Mouse (Mus musculus) 3134 (cell line): ENCODE measurements around the gene Ccdc187.

Experiments
- DNase-seq: peaks from one replicate; pipeline ENCODE4 v3.0.0-alpha.2; 2011; ENCODE audit warnings: low spot score; ENCODE audit not compliant: insufficient read length; ENCODE audit errors: extremely low read depth

Ccdc187 gene

DNA sequence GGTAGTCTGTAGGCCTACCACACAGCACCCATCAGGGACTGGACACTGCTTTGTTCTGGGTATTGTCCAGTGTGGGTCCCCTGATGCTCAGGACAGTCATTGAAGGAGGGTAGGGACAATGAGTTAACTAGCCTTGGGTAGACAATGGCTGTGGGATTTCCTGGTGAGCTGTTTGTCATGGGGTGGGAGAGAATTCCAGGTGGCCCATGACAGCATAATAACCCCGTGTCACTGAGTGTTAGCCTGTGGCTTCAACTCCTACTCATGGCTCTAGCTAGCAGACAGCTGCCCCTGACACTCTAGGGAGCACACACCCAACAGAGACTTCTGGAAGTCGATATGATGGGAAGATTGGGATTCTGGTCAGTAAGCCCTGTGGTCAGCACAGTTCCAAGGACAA, at the start of gene Ccdc187:
TSS of gene Ccdc187 (minus strand) at position 101 of the 400 bp plus-strand sequence.
- DNase-seq: no peak

DNA sequence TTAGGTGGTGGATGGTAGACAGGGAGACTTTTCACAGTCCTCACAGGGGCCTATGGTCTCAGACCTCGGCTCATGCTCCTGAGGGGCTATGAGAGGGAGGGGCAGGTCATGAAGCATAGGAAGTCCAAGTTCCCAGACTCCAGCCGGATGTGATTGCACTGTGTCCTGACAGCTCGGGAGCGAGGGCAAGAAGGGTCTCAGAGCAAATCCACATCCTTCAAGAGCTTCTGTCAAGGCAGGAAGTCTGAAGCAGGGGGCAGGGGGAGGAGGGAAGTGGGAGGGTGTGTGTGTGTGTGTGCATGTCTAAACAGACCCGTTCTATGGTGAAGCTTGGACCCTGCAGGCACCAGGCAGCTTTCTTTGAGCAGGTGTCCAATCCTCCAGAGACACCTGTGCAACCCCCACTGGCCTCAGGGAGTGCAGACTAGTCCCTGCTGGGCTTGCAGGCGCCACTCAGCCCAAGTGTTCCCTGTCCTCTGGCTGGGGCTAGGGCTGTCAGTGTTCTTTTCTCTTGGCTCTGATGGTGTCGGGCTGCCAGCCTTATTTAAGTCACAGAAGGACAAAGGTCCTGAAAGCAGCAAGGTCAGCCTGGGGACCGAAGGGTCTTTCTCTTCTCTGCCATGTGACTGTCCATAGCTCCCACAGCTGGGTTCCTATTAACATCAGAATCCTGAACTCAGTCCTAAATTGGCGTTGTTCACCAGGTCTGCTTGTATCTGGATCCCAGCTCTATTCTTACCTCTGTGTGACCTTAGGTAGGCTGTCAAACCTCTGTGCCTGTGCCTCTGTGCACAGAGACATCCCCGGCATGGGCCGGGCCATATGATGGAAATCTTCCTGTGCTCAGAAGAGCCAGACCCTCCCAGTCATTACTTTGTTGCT, 48.5 kb upstream of the Ccdc187 start:
- no peak for DNase-seq

DNA sequence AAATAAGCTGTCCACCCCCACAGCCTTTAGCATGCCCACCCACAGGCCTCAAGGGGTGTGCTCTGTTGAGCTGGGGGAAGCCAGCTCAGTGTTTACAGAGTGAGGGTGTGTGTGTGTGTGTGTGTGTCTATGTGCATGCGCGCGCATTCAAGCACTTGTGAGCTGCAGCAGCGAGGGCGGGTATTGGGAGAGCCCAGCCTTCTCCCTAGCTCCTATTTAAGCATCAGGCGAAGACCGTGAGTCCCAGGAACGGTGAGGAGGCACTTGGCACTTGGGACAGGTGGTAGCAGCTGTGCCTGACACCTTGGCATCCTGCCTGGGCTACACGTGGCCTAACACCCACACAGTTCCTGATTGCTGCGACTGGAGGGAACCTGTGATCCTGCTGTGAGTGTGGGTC, 47.7 kb upstream of the Ccdc187 start:
- DNase-seq: no peak

DNA sequence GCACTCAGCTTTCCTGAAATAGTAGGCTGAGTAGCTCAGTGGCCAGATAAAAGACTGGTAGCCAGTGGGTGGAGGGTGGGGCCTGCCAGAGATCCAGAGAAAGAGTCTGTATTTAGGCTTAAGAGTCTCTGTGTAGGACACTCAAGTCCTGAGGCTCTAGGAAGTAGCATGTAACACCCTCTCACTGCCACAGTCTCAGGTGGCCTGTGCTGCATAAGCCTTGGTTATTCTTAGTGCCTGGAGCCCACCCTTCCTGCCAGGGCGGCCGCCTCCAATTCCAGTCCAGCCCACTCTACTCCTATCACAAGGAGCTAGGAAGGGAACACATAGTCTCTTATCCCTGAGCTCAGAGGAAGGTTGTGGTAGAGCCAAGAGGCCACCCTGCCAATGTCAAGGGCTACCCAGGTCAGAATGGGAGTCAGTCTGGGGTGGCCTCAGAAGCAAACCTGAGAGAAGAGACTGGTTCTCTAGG, 47.2 kb upstream of the Ccdc187 start:
- no peak for DNase-seq

DNA sequence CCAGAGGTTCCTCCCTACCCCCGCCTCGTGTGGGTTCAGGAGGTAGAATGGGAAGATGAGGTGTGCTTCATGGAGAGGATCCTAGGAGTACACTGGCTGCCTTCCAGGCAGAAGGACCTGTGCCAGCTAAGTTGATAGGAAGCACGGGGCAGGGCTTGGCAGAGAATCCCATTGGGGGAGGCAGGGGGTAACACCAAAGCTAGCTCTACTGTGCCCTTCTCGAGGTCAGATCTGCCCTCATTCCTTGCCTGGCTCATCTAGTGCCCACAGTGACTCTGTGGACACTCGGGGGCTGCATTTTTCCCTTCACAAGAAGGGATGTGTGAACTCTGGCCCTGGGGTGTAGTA, 44.8 kb upstream of the Ccdc187 start:
- no peak for DNase-seq

DNA sequence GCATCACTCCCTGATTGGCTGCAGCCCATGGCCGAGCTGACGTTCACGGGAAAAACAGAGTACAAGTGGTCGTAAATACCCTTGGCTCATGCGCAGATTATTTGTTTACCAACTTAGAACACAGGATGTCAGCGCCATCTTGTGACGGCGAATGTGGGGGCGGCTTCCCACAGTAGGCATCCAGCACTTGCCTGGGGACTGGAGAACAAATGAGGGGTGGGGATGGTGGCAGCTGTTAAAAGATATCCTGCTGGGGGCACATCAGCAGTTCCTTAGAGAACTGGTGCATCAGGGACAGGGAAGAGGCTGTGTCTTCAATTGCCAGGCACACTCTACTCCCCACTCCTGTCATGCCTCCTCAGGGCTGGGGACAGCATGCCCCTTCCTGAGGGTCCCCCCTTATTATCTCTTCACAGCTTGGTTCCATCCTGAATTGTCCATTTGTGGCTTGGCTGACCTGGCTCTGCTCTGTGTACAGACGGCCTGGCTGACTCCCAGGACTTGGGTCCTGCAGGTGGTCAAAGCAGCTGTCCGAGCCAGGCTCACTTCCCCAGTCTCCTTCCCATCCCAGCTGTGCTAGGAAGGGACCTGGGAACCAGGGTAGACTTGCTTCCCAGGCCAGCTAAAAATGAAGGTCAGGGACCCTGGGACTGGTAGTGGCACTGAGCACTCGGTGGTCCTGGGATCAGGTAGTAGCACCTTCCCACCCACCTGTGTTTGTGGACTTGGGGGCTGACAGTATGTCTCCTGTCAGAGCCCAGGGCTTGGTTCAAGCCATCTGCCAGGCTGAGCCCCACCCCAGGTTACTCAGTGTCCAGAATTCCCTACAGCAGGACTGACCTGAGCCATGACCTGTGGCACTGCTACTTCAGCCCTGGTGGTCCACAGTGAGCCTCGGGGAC, 44.2 kb upstream of the Ccdc187 start:
- no peak for DNase-seq

DNA sequence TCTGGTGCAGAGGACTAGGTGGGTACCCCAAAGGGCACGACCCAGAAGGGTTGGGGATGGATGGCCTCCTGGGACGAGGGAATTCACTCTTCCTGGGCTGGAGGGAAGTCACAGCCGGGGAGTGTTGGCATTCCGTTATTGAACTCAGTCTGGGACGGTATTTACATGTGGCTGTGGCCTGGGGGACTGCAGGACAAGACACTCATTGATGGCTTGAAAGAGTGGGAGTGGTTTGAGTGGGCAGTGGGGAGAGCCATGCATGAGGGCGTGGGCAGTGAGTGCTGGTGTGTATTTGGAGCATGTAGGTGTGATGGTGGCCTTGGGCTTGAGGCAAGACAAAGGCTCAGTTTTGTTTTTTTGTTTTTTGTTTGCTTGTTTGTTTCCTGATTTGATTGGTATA, 36.3 kb upstream of the Ccdc187 start:
- no peak for DNase-seq

DNA sequence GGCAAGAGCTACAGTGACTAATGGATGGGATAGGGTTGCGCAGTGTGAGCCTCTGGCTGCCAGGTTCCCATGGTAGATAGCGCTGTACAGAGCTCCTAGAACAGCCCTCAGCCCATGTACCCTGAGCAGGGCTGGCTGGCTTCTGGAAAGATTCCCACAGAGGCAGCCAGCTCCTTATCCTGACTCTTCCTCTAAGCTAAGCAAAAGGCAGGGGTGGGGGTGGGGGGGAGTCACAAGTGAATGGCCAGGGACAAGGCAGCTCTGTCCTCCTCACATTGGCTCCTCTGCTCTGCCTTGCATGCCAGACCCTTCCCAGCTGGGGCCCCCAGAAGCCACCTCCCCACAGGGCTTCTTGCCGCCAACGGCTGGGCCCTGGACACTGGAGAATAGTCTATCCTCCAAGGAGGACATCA, 35.7 kb upstream of the Ccdc187 start:
- DNase-seq: no peak

DNA sequence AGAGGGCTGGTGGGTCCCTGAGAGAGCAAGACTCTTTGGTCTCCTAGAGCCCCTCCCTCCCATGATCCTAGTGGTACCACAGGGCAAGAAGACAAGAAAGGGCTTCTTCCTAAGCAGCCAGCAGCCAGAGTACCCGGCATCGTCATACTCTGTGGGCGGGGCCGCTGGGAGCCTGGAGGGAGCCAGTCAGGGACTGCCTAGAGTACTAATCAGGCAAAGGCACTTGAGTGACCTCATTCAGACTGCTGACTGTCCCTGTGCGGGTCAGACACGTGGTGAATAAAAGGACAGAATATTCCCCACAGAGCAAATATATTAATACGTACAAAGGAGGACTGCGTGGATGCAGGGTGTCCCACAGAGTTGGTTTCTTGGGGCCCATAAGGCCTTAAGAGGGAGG, 35.0 kb upstream of the Ccdc187 start:
- no peak for DNase-seq

DNA sequence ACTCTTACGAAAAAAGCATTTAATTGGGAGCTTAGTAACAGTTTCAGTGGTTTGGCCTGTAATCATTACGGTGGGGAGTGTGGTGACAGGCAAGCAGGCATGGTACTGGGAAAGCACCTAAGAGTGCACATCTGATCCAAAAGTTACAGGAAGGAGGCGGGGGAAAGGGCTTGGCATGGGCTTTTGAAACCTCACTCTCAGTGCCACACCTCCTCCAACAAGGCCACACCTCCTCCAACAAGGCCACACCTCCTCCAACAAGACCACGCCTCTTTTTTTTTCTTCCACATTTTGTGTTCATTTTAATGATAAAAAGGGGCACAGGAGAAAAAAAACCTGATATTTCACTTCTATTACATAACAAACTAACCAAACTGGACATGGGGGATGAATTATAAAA, 33.5 kb upstream of the Ccdc187 start:
- DNase-seq: no peak

DNA sequence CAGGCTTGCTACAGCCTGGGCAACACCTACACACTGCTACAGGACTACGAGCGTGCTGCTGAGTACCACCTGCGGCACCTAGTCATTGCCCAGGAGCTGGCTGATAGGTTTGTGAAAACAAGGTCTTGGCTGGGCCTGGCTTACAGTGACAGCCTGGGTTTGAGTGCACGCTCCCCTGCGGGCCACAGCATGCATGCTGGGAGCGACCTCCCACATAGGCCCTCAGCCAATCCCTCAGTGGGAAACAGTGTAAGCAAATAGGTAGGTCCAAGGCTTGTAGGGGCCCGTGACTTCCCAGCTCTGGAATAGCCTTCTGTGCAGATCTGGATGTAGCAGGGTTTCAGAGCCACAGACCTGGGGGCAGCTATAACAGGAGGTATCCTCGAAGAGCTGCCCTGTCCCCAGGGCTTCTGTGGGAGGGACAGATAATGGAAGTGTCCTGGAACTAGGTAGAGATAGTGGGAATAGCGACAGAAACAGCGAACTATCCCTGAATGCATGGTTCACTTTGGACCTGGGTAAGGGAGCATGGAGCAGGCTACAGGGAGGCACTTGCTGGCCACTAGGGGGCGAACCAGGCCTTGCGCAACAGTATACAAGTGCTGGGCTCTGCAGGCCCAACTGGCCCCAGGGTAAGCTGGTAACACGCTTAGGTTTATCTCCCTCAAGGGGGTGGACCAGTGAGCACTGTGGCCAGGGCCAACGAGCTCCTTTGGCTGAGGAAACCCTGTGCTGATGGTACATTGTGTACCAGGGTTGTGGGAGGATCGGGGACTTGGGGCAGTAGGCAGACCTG, 31.2 kb upstream of the Ccdc187 start:
- DNase-seq: peak; percentile 43

DNA sequence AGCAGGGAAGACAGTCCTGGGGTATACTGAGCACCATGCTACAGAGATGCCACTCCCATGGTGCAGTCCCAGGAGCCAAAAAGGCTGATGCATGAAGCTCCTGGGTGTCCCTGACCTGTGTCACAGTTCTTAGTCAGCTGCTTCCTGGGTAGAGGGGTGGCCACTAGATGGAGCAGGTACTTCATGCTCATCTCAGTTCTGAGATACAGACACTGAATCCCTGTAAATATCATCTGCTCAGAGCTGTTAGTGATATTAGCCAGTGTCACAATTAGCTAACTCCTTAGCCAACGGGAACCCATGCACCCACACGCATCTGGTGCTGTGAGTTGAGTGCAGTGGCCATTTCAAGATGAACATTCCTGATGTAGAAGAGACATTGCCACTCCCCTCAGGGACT, 30.6 kb upstream of the Ccdc187 start:
- DNase-seq: no peak

DNA sequence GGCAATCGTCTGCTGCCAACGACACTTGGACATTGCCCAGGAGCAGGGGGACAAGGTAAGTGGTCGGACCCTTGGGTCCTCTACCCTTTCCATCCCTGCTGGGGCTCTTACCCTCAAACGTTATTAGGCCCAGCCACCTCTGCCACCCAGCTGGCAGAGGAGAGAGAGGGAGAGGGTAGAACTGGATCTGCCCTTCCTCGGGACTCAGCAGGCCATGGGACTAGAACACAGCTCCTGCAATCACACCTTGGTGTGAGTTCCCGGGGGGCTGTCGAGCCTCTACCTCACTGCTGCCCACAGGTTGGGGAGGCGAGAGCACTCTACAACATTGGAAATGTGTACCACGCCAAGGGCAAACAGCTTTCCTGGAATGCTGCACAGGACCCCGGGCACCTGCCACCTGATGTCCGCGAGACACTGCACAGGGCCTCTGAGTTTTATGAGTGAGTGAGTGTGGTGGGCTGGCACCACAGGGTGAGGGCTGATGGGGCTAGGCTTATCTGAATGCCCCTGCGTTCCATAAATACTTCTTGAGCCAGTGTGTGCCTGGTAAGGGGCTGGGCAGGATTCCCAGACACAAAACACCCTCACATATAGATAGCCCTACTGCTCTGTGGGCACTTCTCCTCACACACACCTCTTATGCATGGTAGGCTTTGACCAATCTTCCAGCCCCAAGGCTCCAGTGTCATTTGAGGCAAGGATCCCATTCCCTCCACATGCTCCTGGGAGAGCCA, 29.4 kb upstream of the Ccdc187 start:
- DNase-seq: no peak

DNA sequence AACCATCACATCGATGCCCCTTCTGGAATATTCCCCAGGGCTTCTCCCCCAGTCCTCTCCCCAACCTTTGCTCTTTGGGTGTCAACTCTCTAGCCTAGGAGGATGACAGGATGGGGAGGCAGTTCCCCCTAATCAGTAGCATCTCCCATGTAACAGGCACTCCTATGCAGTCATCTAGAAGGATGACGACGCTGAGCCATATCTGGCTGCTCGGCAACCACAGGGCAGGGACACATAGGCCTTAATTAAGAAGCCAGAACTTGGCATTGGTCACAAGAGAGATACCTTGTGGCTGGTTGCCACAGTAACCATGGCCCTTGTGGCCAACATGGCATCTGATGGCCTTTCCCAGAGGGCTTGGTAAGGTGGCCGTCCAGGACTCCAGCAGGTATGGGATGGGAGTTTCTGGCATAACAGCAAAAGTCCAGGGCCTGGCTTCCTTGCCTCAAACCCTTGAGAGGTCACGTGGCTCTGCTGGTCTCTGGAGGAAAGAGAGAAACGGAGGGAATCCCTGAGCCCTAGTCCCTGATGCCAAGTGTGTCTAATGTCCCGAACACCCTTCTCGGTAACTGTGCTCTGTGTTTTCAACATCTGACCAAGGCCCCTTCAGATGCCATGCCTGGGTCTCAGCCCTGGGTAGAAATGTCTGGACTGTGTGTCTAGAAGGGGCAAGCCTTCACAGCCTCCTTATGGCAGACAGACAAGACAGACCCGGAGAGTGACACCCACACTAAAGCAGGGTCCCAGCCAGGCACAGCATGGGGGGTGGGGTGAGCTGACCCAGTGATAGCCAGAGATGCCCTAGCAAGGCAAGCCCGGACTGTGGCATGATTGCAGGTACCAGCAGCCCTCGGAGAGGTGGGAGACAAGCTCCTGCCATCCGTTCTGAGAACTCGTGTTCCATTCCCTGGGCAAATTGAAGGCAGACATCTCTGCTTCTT, 26.2 kb upstream of the Ccdc187 start:
- DNase-seq: no peak

DNA sequence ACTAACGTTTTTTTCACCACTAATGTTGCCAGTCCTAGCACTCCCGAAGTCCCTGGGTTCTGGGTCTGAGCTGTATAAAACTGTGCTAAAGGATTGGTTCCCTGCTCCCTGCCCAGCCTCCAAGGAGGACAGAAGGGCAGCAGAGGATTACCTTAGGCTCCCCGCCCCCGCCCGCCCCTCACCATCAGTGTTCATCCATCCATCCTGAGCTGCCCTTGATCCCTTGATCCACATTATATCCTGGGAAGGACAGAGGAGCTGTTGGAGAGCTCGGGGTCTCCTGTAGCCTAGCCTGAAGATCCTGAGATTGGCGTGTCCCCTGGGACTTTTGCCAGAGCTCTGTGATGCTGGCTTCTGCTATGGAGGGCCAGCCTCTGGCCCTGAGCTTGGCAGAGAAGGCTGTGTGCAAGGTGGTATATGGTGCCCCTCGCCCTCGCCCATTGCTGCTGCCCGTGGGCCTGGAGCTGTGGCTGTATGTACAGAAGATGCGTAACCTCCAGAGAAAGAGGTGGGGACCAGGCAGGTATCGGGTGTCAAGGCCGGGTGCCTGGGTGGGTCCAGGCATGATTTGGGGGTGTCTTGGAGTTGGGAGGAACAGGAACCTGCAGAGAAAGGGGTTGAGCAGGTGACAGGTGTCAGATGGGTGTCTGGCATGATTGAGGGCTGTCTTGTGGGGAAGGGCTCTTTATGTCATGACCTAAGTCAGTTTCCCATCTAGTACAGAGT, 25.3 kb upstream of the Ccdc187 start:
- no peak for DNase-seq

DNA sequence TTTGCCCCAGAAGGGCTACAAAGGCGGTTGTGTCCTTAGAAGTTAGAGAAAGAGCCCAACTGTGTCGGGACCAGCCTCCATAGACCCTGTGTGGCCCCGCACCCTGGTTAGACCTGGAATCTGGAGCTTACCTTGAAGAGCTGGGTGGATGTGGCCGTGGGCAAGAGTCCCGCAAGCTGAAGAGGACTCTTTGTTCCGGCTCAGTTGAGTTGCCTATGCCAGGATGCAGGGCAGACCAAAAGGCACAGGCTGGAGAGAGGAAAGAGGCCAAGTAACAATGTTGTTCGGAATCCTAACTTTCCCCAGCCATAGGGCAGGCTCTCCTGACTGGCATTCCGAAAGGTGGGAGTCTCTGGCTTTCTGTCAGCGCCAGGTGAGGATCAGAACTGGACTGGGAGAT, 24.8 kb upstream of the Ccdc187 start:
- DNase-seq: no peak

DNA sequence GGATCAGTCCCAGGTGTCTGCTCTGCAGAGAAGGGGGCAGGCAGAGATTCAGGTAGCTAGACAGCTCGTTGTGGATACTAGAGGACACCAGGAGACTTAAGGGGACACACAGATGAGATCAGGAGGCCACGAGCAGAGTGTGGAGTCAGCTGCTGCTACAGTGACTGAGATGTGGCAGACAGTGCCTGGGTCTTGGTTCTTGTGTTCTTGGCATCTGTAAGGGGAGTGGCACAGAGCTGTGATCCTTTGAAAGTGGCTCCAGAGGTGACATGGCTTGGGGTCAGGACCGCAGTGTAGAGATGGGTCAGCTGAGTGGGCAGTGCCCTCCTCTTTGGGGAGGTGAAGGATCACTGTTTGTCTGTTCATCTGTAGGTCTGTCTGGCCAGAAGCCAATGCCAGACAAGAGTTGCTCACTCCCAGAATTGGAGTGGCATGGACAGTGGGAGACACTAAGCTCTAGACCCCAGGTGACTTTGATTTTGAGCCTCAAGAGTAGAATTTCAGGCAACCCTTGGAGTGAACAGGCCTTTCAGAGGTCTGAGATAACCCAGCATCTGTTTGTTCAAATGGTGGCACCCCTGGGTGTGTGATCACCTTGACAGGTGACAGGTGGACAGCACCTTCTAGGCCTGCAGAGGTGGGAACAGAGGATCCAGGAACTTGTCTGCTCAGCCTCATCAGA, 23.8 kb upstream of the Ccdc187 start:
- DNase-seq: no peak

DNA sequence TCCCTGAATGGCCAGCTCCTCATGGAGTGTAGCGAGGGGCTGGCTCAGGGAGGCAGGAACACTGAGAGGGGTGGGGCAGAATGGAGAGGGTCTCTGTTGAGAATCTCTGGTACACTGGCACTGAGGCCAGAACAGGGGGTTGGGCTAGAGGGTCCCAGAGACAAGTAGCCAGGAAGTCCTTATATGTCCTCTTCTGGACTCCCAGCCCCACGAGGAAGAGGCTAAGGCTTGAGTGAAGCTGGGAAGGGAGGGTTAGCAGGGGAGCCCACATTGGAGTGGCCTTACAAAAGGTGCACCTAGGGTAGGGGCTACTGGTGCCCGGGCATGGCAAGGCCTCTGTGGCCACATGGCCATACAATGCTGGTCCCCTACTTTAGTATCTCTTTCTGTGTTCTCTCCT, 23.0 kb upstream of the Ccdc187 start:
- DNase-seq: no peak
